Mouse (Mus musculus) bone marrow macrophage, adult 2 months (primary cell): ENCODE measurements around the gene Comt.

Experiments
- CTCF ChIP-seq: IDR thresholded peaks from 2 replicates; pipeline ENCODE4 v1.5.1; 2012; ENCODE audit warnings: low read depth, mild to moderate bottlenecking, low read length, moderate library complexity
- POLR2A ChIP-seq: IDR thresholded peaks from 2 replicates; pipeline ENCODE4 v1.6.1; 2012; ENCODE audit warnings: mild to moderate bottlenecking, low read depth, low read length, borderline replicate concordance

- TF ChIP-seq CTCF (no peak), POLR2A (no peak)
These were observed 31.0 kb downstream of the Comt start for GRCm38 (mm10) chr16:18395620-18396036.
